Mouse (Mus musculus) ES-Bruce4 (cell line): ENCODE data around the gene Jam2. TPM values are rescaled to one million over a fixed set of nuclear protein-coding genes. Genes with fewer than 3 reads are reported as not detected.
A peak's percentile ranks its signal among the peaks of the same experiment; 100 is the strongest.

Experiments used
- H3K27ac ChIP-seq: 2 replicates; pipeline ENCODE4 v1.5.1; 2012; ENCODE audit warnings: low read length, inconsistent platforms; ENCODE audit not compliant: insufficient read depth
- H3K27me3 ChIP-seq: 2 replicates; pipeline ENCODE4 v1.6.1; 2012; ENCODE audit warnings: mild to moderate bottlenecking, low read length, inconsistent platforms; ENCODE audit not compliant: control insufficient read depth, poor library complexity, insufficient read depth, severe bottlenecking
- H3K36me3 ChIP-seq: 2 replicates; pipeline ENCODE4 v1.6.1; 2012; ENCODE audit warnings: inconsistent platforms, mild to moderate bottlenecking, low read length, moderate library complexity; ENCODE audit not compliant: control insufficient read depth, poor library complexity, insufficient read depth, severe bottlenecking
- H3K4me1 ChIP-seq: one replicate; pipeline ENCODE4 v1.8.1; 2011; ENCODE audit warnings: low read length; ENCODE audit not compliant: control insufficient read depth, insufficient read depth
- H3K4me3 ChIP-seq: 2 replicates; pipeline ENCODE4 v1.5.1; 2011; ENCODE audit warnings: low read depth, mild to moderate bottlenecking, low read length
- H3K9ac ChIP-seq: 2 replicates; pipeline ENCODE4 v1.6.1; 2012; ENCODE audit warnings: low read depth, mild to moderate bottlenecking, inconsistent platforms; ENCODE audit not compliant: poor library complexity, severe bottlenecking
- H3K9me3 ChIP-seq: replicated peaks from 2 replicates; pipeline ENCODE4 v1.6.1; 2012; ENCODE audit warnings: mild to moderate bottlenecking, low read length, inconsistent platforms; ENCODE audit not compliant: control insufficient read depth, poor library complexity, insufficient read depth, severe bottlenecking
- CTCF ChIP-seq: IDR thresholded peaks from one replicate; pipeline ENCODE4 v1.8.1; 2011; ENCODE audit warnings: low read depth, low read length
- EP300 ChIP-seq: IDR thresholded peaks from 2 replicates; pipeline ENCODE4 v1.6.1; 2011; ENCODE audit warnings: low read depth, low read length; ENCODE audit not compliant: insufficient read depth
- POLR2A ChIP-seq: IDR thresholded peaks from one replicate; pipeline ENCODE4 v1.8.1; 2011; ENCODE audit warnings: low read length; ENCODE audit not compliant: insufficient read depth
- polyA plus RNA-seq: library from polyadenylated mRNA; stranded (reverse); fragments of >200 nt; gene quantifications from 2 replicates; pipeline ENCODE4 v1.2.4, GENCODE M21; 2011; ENCODE audit warnings: low read depth; ENCODE audit not compliant: missing spikeins, insufficient read depth, insufficient read length

Gene Jam2
- polyA plus RNA-seq, 1 experiment = 43.5 TPM

- Histone ChIP-seq H3K9ac (no peak overlapping the region), H3K27me3 (no peaks in the 10 kb centered on the region), H3K27ac (0 out of 2 replicates have a peak overlapping the region, but pooled peaks have one; percentile 1), H3K4me1 (no peaks in the 10 kb centered on the region), H3K4me3 (peak overlapping the region; percentile 17; the same call in 1 of the 2 replicates), H3K36me3 (peaks cover 11% of the 10 kb centered on the region), H3K9me3 (peaks cover 9% of the 10 kb centered on the region)
- no peak for TF ChIP-seq EP300
- TF ChIP-seq POLR2A = no peak
- no peak for TF ChIP-seq CTCF
Measured at GRCm38 (mm10) chr16:84793401-84793800, 19.5 kb downstream of the Jam2 start.

DNA sequence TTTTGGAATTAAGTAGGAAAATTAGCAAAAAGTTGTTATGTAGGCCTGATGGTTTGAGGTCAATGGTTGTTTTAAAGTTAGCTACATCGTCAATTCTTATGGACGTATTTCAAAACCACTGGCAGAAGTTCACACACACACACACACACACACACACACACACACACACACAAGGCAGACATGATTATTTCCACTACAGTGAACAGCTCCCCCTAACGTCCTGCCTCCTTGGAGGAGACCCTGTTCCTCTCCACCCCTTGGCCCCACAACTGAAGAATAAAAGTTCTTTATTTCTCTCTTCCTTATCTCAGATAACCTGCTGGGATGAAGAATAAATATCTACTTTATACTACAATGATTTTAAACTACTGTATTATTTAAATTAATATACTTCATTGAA lies 21.4 kb downstream of the Jam2 start:
- Histone ChIP-seq H3K27me3 (no peaks in the 10 kb centered on the region), H3K27ac (no peak overlapping the region), H3K36me3 (peaks cover 3% of the 10 kb centered on the region), H3K4me1 (no peaks in the 10 kb centered on the region), H3K4me3 (no peak overlapping the region), H3K9ac (no peak overlapping the region), H3K9me3 (peaks cover 4% of the 10 kb centered on the region)
- TF ChIP-seq EP300 (no peak), CTCF (peak; percentile 22)

- no peak for TF ChIP-seq CTCF
- TF ChIP-seq EP300 = no peak
- Histone ChIP-seq H3K27me3 (no peaks in the 10 kb centered on the region), H3K27ac (no peak overlapping the region), H3K36me3 (peaks cover 2% of the 10 kb centered on the region), H3K4me3 (no peak overlapping the region), H3K4me1 (no peaks in the 10 kb centered on the region), H3K9me3 (no peaks in the 10 kb centered on the region), H3K9ac (no peak overlapping the region)
Measured at GRCm38 (mm10) chr16:84796678-84797077, 22.8 kb downstream of the Jam2 start.

- Histone ChIP-seq H3K9ac (no peak overlapping the region), H3K27me3 (no peaks in the 10 kb centered on the region), H3K4me1 (no peaks in the 10 kb centered on the region), H3K9me3 (no peaks in the 10 kb centered on the region), H3K36me3 (peaks cover 15% of the 10 kb centered on the region), H3K4me3 (no peak overlapping the region), H3K27ac (no peak overlapping the region)
- TF ChIP-seq EP300 (no peak), POLR2A (no peak), CTCF (no peak)
Measured at GRCm38 (mm10) chr16:84800038-84800437, 26.1 kb downstream of the Jam2 start.

GRCm38 (mm10) chr16:84802217-84802616 lies 28.3 kb downstream of the Jam2 start:
- H3K9ac ChIP-seq = no peak overlapping the region
- no peaks in the 10 kb centered on the region for H3K4me1 ChIP-seq
- TF ChIP-seq EP300 = no peak
- TF ChIP-seq POLR2A = no peak
- TF ChIP-seq CTCF = no peak
- no peak overlapping the region for H3K27ac ChIP-seq
- no peak overlapping the region for H3K4me3 ChIP-seq
- peaks cover 28% of the 10 kb centered on the region for H3K36me3 ChIP-seq
- H3K9me3 ChIP-seq = peaks cover 6% of the 10 kb centered on the region; the same call in 1 of the 2 replicates
- no peaks in the 10 kb centered on the region for H3K27me3 ChIP-seq

GRCm38 (mm10) chr16:84804866-84805265 lies 30.9 kb downstream of the Jam2 start:
- TF ChIP-seq EP300 (no peak), CTCF (no peak), POLR2A (no peak)
- Histone ChIP-seq H3K4me1 (no peaks in the 10 kb centered on the region), H3K36me3 (peaks cover 45% of the 10 kb centered on the region), H3K9ac (no peak overlapping the region), H3K9me3 (peaks cover 6% of the 10 kb centered on the region; the same call in 1 of the 2 replicates), H3K4me3 (no peak overlapping the region), H3K27me3 (no peaks in the 10 kb centered on the region), H3K27ac (no peak overlapping the region)
